Mouse (Mus musculus): Measurements from ENCODE around the gene Lrmda. TPM values are rescaled to one million over a fixed set of nuclear protein-coding genes. Genes with fewer than 3 reads are reported as not detected.

Gene Lrmda
- total and polyA plus RNA-seq, 2 experiments: 0.18 to 0.50 TPM

DNA sequence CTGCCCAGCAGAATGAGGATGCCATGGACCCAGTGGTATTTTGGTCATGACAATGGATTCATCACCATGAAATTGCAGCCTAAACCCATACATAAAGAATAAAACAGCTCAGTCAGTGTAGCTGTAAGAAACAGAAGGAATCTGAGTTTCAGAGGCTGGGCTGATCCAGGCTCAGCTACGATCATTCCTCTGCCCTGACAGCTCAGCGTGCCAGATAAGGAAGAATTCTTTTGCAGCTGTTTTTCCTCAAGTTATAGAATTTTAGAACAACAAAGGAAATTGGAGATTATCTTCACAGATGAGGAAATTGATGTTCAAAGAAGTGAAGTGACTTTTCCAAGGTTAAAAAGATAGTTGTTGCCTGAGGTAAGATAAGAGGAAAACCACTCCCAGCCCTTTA, 921.1 kb downstream of the Lrmda start:
- no peaks in the 10 kb centered on the region for H3K36me3 ChIP-seq (ENCODE audit: control insufficient read depth, insufficient read depth, low read length)
- H3K27me3 ChIP-seq (ENCODE audit: control insufficient read depth, insufficient read depth, low read length): no peaks in the 10 kb centered on the region
- TF ChIP-seq CTCF (IDR thresholded peaks at IDR 0.05; ENCODE audit: low read depth, low read length) (no peak), POLR2A (IDR thresholded peaks at IDR 0.05; ENCODE audit: extremely low read depth, insufficient read depth, low read length) (no peak)
- WGBS: 47% methylated on average over 2 of the region's 2 CpGs
- H3K79me2 ChIP-seq (ENCODE audit: control insufficient read depth, insufficient read depth, low read length): no peaks in the 10 kb centered on the region
- H3K27ac ChIP-seq (replicated peaks; ENCODE audit: insufficient read depth, low read depth, low read length): no peak overlapping the region
- H3K4me3 ChIP-seq (ENCODE audit: insufficient read depth, low read depth, low read length): no peak overlapping the region
- DNase-seq (ENCODE audit: extremely low read depth, low read depth, low spot score): no peak
- no peak overlapping the region for H3K9ac ChIP-seq (ENCODE audit: low read depth, low read length)
- H3K4me1 ChIP-seq (ENCODE audit: control insufficient read depth, insufficient read depth, low read length): peaks cover 2% of the 10 kb centered on the region; the same call in 1 of the 2 replicates

DNA sequence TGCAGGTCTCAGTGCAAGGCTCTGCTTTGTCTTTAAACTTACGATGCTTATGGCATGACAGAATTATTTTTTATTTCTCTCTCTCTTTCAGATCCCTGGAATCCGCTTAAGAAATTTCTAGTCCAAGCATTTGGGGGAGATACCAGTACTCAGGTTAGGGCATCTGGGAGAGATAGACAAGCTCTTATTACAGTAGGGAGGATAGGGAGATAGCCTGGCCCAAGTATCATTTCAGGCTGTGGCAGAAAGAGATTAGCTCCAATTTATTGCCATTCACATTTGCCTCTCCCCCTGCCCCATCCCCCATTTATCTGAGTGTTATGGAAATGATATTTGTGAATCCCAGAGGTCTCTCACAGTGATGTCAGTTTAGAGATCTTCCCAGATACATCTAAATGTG, 923.1 kb downstream of the Lrmda start:
- TF ChIP-seq POLR2A (IDR thresholded peaks at IDR 0.05; ENCODE audit: extremely low read depth, insufficient read depth, low read length): no peak
- no peak for TF ChIP-seq CTCF (IDR thresholded peaks at IDR 0.05; ENCODE audit: low read depth, low read length)
- DNase-seq (ENCODE audit: extremely low read depth, low read depth, low spot score): no peak
- H3K4me3 ChIP-seq (ENCODE audit: insufficient read depth, low read depth, low read length): no peak overlapping the region
- H3K27ac ChIP-seq (replicated peaks; ENCODE audit: insufficient read depth, low read depth, low read length): no peak overlapping the region
- WGBS: 93% methylated on average over 2 of the region's 2 CpGs
- no peak overlapping the region for H3K9ac ChIP-seq (ENCODE audit: low read depth, low read length)
- peaks cover 2% of the 10 kb centered on the region; the same call in 1 of the 2 replicates for H3K4me1 ChIP-seq (ENCODE audit: control insufficient read depth, insufficient read depth, low read length)
- H3K79me2 ChIP-seq (ENCODE audit: control insufficient read depth, insufficient read depth, low read length): no peaks in the 10 kb centered on the region
- no peaks in the 10 kb centered on the region for H3K27me3 ChIP-seq (ENCODE audit: control insufficient read depth, insufficient read depth, low read length)
- H3K36me3 ChIP-seq (ENCODE audit: control insufficient read depth, insufficient read depth, low read length): no peaks in the 10 kb centered on the region

DNA sequence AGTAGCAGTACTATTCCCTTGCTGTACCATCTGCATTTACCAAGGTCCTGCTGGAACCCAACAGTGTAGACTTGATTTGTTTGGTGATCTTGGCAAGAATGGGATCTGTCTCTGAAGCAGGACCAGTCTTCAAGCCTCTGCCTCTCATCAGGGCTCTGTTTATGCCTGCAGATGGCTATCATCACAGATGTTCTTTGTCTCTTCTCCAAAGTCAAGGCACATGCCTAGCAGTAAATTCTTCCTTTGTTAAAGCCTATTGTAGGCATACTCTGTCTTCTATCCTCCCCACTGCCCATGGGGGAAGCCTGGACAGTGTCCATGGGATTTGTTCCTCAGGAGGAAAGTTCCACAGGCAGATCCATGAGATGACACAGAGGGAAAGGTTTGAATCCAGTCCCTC, 930.0 kb downstream of the Lrmda start:
- no peak for TF ChIP-seq POLR2A (IDR thresholded peaks at IDR 0.05; ENCODE audit: extremely low read depth, insufficient read depth, low read length)
- TF ChIP-seq CTCF (IDR thresholded peaks at IDR 0.05; ENCODE audit: low read depth, low read length): no peak
- DNase-seq (ENCODE audit: extremely low read depth, low read depth, low spot score): no peak
- H3K27me3 ChIP-seq (ENCODE audit: control insufficient read depth, insufficient read depth, low read length): no peaks in the 10 kb centered on the region
- H3K36me3 ChIP-seq (ENCODE audit: control insufficient read depth, insufficient read depth, low read length): no peaks in the 10 kb centered on the region
- H3K9ac ChIP-seq (ENCODE audit: low read depth, low read length): no peak overlapping the region
- H3K4me1 ChIP-seq (ENCODE audit: control insufficient read depth, insufficient read depth, low read length): no peaks in the 10 kb centered on the region
- no peak overlapping the region for H3K4me3 ChIP-seq (ENCODE audit: insufficient read depth, low read depth, low read length)
- no peaks in the 10 kb centered on the region for H3K79me2 ChIP-seq (ENCODE audit: control insufficient read depth, insufficient read depth, low read length)
- H3K27ac ChIP-seq (replicated peaks; ENCODE audit: insufficient read depth, low read depth, low read length): no peak overlapping the region

DNA sequence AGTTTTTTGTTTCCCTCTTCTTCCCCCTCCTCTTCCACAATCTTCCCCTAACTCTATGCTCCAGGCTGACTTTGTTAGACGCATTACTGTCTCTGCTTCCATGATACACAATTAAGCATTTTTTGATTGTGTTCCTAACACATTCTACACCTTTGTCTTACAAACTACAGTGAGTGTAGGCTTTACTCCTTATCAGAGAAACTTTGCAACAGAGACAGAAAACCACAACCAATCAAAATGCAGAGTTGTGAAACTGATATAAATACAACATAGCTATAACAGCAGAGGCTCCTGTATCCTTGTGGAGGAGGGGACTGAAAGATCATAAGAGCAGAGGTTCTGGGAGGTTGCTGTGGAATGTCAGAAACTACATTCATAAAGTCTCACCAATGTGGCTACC, 933.5 kb downstream of the Lrmda start:
- no peak overlapping the region for H3K9ac ChIP-seq (ENCODE audit: low read depth, low read length)
- no peaks in the 10 kb centered on the region for H3K27me3 ChIP-seq (ENCODE audit: control insufficient read depth, insufficient read depth, low read length)
- no peak for TF ChIP-seq POLR2A (IDR thresholded peaks at IDR 0.05; ENCODE audit: extremely low read depth, insufficient read depth, low read length)
- TF ChIP-seq CTCF (IDR thresholded peaks at IDR 0.05; ENCODE audit: low read depth, low read length): no peak
- H3K79me2 ChIP-seq (ENCODE audit: control insufficient read depth, insufficient read depth, low read length): no peaks in the 10 kb centered on the region
- 94% methylated on average over 1 of the region's 1 CpGs for WGBS
- no peaks in the 10 kb centered on the region for H3K36me3 ChIP-seq (ENCODE audit: control insufficient read depth, insufficient read depth, low read length)
- no peak overlapping the region for H3K27ac ChIP-seq (replicated peaks; ENCODE audit: insufficient read depth, low read depth, low read length)
- DNase-seq (ENCODE audit: extremely low read depth, low read depth, low spot score): no peak
- no peaks in the 10 kb centered on the region for H3K4me1 ChIP-seq (ENCODE audit: control insufficient read depth, insufficient read depth, low read length)
- no peak overlapping the region for H3K4me3 ChIP-seq (ENCODE audit: insufficient read depth, low read depth, low read length)

DNA sequence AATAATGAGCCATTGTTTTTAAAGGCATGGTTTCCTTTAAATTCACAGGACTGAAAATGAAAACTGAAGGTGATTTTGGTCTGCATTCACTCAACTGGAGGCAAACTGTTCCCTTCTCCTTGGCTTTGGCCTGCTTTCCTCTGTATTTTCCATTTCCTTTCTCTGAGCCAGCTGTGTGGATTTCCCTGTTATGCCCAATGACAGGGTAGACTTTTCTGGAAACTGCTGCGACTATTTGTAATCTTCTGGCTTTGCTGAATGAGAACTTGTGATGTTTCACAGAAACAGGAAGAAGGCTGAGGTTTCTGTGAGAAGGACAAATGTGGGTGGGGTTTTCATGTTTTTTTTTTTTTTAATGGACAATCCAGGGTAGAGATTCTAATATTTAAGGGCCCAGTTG, 940.7 kb downstream of the Lrmda start:
- DNase-seq (ENCODE audit: extremely low read depth, low read depth, low spot score): peak; percentile 9

DNA sequence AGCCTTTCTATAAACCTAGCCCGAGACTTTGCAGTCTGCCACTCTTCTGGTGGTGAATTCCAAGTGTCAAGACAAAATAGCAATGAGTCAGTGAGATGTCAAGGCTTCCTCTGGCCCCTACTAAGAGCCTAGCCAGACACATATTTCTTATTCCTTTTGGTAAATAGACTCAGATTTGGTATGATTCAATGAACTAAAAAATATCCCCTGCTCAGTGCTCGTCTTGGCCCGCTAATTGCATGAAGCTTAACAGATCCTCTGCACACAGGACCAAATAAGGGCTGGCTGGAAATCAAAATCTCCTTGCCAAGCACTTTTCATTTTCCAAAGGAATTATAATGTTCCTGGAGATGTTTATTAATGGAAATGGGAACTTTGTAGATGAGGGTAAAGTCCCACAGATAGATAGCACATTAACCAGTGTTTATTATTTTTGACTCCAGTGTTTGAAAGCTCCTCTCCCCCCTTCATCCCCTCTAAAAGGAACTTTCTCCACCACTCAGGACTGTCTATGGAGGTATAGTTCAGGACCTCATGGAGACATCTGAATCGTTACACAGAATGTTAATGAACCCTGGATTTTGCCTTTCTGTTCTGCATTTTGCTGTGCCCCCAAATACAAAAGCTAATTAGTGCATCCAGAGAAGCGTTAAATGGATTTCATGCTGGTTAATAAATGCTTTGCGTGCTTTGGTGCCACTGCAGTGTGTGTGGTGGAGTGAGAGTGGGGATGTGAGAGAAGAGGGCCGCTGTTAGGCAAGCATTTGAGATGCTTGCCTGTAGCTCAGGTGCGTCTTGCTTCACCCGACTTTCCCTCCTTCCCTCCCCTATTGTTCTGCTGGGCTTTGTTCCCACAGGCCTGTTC, 945.5 kb downstream of the Lrmda start:
- Histone ChIP-seq H3K27me3 (ENCODE audit: control insufficient read depth, insufficient read depth, low read length) (no peaks in the 10 kb centered on the region), H3K4me3 (ENCODE audit: insufficient read depth, low read depth, low read length) (no peak overlapping the region), H3K36me3 (ENCODE audit: control insufficient read depth, insufficient read depth, low read length) (no peaks in the 10 kb centered on the region), H3K79me2 (ENCODE audit: control insufficient read depth, insufficient read depth, low read length) (no peaks in the 10 kb centered on the region), H3K4me1 (ENCODE audit: control insufficient read depth, insufficient read depth, low read length) (no peaks in the 10 kb centered on the region), H3K9ac (ENCODE audit: low read depth, low read length) (no peak overlapping the region), H3K27ac (replicated peaks; ENCODE audit: insufficient read depth, low read depth, low read length) (no peak overlapping the region)
- TF ChIP-seq POLR2A (IDR thresholded peaks at IDR 0.05; ENCODE audit: extremely low read depth, insufficient read depth, low read length): no peak
- no peak for TF ChIP-seq CTCF (IDR thresholded peaks at IDR 0.05; ENCODE audit: low read depth, low read length)
- 80% methylated on average over 9 of the region's 9 CpGs for WGBS
- peak; percentile 51 for DNase-seq (ENCODE audit: extremely low read depth, low read depth, low spot score)

More for the DNA sequence above, 940.7 kb downstream of the Lrmda start:
- Histone ChIP-seq H3K9ac (ENCODE audit: low read depth, low read length) (no peak overlapping the region), H3K27me3 (ENCODE audit: control insufficient read depth, insufficient read depth, low read length) (no peaks in the 10 kb centered on the region), H3K36me3 (ENCODE audit: control insufficient read depth, insufficient read depth, low read length) (no peaks in the 10 kb centered on the region), H3K79me2 (ENCODE audit: control insufficient read depth, insufficient read depth, low read length) (no peaks in the 10 kb centered on the region), H3K4me3 (ENCODE audit: insufficient read depth, low read depth, low read length) (no peak overlapping the region), H3K4me1 (ENCODE audit: control insufficient read depth, insufficient read depth, low read length) (no peaks in the 10 kb centered on the region), H3K27ac (replicated peaks; ENCODE audit: insufficient read depth, low read depth, low read length) (no peak overlapping the region)
- WGBS: 66% methylated on average over 1 of the region's 1 CpGs
- TF ChIP-seq POLR2A (IDR thresholded peaks at IDR 0.05; ENCODE audit: extremely low read depth, insufficient read depth, low read length): no peak
- TF ChIP-seq CTCF (IDR thresholded peaks at IDR 0.05; ENCODE audit: low read depth, low read length): no peak

All from liver, adult 2 months (tissue).